Mouse (Mus musculus): Measurements from ENCODE around the gene Cep68. TPM values are rescaled to one million over a fixed set of nuclear protein-coding genes. Genes with fewer than 3 reads are reported as not detected.

Cep68 gene
- polyA plus RNA-seq, 1 experiment from 2014 or later = 41.0 TPM

- no peak for DNase-seq (ENCODE audit: low spot score)
- Histone ChIP-seq H3K9me3 (ENCODE audit: control insufficient read depth, low read length) (no peaks in the 10 kb centered on the region), H3K4me1 (replicated peaks; ENCODE audit: control insufficient read depth, insufficient read depth, low read length) (no peaks in the 10 kb centered on the region), H3K27ac (ENCODE audit: low read depth, low read length) (no peak overlapping the region), H3K36me3 (ENCODE audit: control insufficient read depth, insufficient read depth, low read length) (no peaks in the 10 kb centered on the region), H3K4me2 (ENCODE audit: low read depth, low read length, severe bottlenecking) (no peak overlapping the region), H3K4me3 (ENCODE audit: low read depth, low read length) (no peak overlapping the region), H3K27me3 (ENCODE audit: control insufficient read depth, insufficient read depth, low read length) (no peaks in the 10 kb centered on the region), H3K9ac (ENCODE audit: low read length) (no peak overlapping the region)
- no peak for ATAC-seq (replicated peaks; ENCODE audit: low FRiP score)
- 57% methylated on average over 8 of the region's 8 CpGs for WGBS
Measured at GRCm38 (mm10) chr11:20262628-20263380, 13.6 kb upstream of the Cep68 start.

- Histone ChIP-seq H3K9ac (ENCODE audit: low read length) (no peak overlapping the region), H3K4me2 (ENCODE audit: low read depth, low read length, severe bottlenecking) (no peak overlapping the region), H3K27me3 (ENCODE audit: control insufficient read depth, insufficient read depth, low read length) (no peaks in the 10 kb centered on the region), H3K4me1 (replicated peaks; ENCODE audit: control insufficient read depth, insufficient read depth, low read length) (no peaks in the 10 kb centered on the region), H3K4me3 (ENCODE audit: low read depth, low read length) (no peak overlapping the region), H3K27ac (ENCODE audit: low read depth, low read length) (no peak overlapping the region), H3K36me3 (ENCODE audit: control insufficient read depth, insufficient read depth, low read length) (no peaks in the 10 kb centered on the region), H3K9me3 (ENCODE audit: control insufficient read depth, low read length) (no peaks in the 10 kb centered on the region)
- DNase-seq (ENCODE audit: low spot score) (no peak), ATAC-seq (replicated peaks; ENCODE audit: low FRiP score) (no peak)
- 87% methylated on average over 4 of the region's 4 CpGs for WGBS
Measured at GRCm38 (mm10) chr11:20254791-20255190, 5.6 kb upstream of the Cep68 start.

GRCm38 (mm10) chr11:20253088-20253487 is 3.9 kb upstream of the Cep68 start:
- Histone ChIP-seq H3K4me1 (replicated peaks; ENCODE audit: control insufficient read depth, insufficient read depth, low read length) (peaks cover 4% of the 10 kb centered on the region; the same call in 1 of the 2 replicates), H3K27me3 (ENCODE audit: control insufficient read depth, insufficient read depth, low read length) (no peaks in the 10 kb centered on the region), H3K36me3 (ENCODE audit: control insufficient read depth, insufficient read depth, low read length) (no peaks in the 10 kb centered on the region), H3K4me2 (ENCODE audit: low read depth, low read length, severe bottlenecking) (no peak overlapping the region), H3K9me3 (ENCODE audit: control insufficient read depth, low read length) (no peaks in the 10 kb centered on the region), H3K9ac (ENCODE audit: low read length) (no peak overlapping the region), H3K27ac (ENCODE audit: low read depth, low read length) (no peak overlapping the region), H3K4me3 (ENCODE audit: low read depth, low read length) (no peak overlapping the region)
- ATAC-seq (replicated peaks; ENCODE audit: low FRiP score) (no peak), DNase-seq (ENCODE audit: low spot score) (no peak)
- WGBS = 72% methylated on average over 2 of the region's 2 CpGs

GRCm38 (mm10) chr11:20250476-20251178 is 1.4 kb upstream of the Cep68 start:
- peaks cover 11% of the 10 kb centered on the region for H3K4me1 ChIP-seq (replicated peaks; ENCODE audit: control insufficient read depth, insufficient read depth, low read length)
- no peak for ATAC-seq (replicated peaks; ENCODE audit: low FRiP score)

GRCm38 (mm10) chr11:20248840-20249239 is 389 bp downstream of the Cep68 start:
- H3K27ac ChIP-seq (ENCODE audit: low read depth, low read length) = peak overlapping the region; percentile 25; the same call in 1 of the 2 replicates
- H3K9me3 ChIP-seq (ENCODE audit: control insufficient read depth, low read length) = no peaks in the 10 kb centered on the region
- peak; percentile 76 for ATAC-seq (replicated peaks; ENCODE audit: low FRiP score)
- no peaks in the 10 kb centered on the region for H3K27me3 ChIP-seq (ENCODE audit: control insufficient read depth, insufficient read depth, low read length)
- peak overlapping the region; percentile 90 for H3K4me3 ChIP-seq (ENCODE audit: low read depth, low read length)
- peaks cover 11% of the 10 kb centered on the region for H3K4me1 ChIP-seq (replicated peaks; ENCODE audit: control insufficient read depth, insufficient read depth, low read length)
- WGBS = under 1% methylated on average over 37 of the region's 39 CpGs
- peak overlapping the region; percentile 64 for H3K4me2 ChIP-seq (ENCODE audit: low read depth, low read length, severe bottlenecking)
- H3K36me3 ChIP-seq (ENCODE audit: control insufficient read depth, insufficient read depth, low read length) = no peaks in the 10 kb centered on the region
- peak overlapping the region; percentile 89 for H3K9ac ChIP-seq (ENCODE audit: low read length)
- no peak for DNase-seq (ENCODE audit: low spot score)

More at GRCm38 (mm10) chr11:20250476-20251178, 1.4 kb upstream of the Cep68 start:
- Histone ChIP-seq H3K27ac (ENCODE audit: low read depth, low read length) (no peak overlapping the region), H3K4me2 (ENCODE audit: low read depth, low read length, severe bottlenecking) (no peak overlapping the region), H3K27me3 (ENCODE audit: control insufficient read depth, insufficient read depth, low read length) (no peaks in the 10 kb centered on the region), H3K4me3 (ENCODE audit: low read depth, low read length) (no peak overlapping the region), H3K36me3 (ENCODE audit: control insufficient read depth, insufficient read depth, low read length) (no peaks in the 10 kb centered on the region), H3K9me3 (ENCODE audit: control insufficient read depth, low read length) (no peaks in the 10 kb centered on the region), H3K9ac (ENCODE audit: low read length) (no peak overlapping the region)
- 89% methylated on average over 6 of the region's 6 CpGs for WGBS
- no peak for DNase-seq (ENCODE audit: low spot score)

GRCm38 (mm10) chr11:20248277-20248676 is 952 bp downstream of the Cep68 start:
- WGBS = 13% methylated on average over 4 of the region's 4 CpGs
- Histone ChIP-seq H3K4me1 (replicated peaks; ENCODE audit: control insufficient read depth, insufficient read depth, low read length) (peaks cover 13% of the 10 kb centered on the region), H3K36me3 (ENCODE audit: control insufficient read depth, insufficient read depth, low read length) (no peaks in the 10 kb centered on the region), H3K9me3 (ENCODE audit: control insufficient read depth, low read length) (no peaks in the 10 kb centered on the region), H3K4me3 (ENCODE audit: low read depth, low read length) (peak overlapping the region; percentile 90), H3K27me3 (ENCODE audit: control insufficient read depth, insufficient read depth, low read length) (no peaks in the 10 kb centered on the region), H3K9ac (ENCODE audit: low read length) (peak overlapping the region; percentile 89), H3K4me2 (ENCODE audit: low read depth, low read length, severe bottlenecking) (peak overlapping the region; percentile 64), H3K27ac (ENCODE audit: low read depth, low read length) (no peak overlapping the region)
- no peak for DNase-seq (ENCODE audit: low spot score)
- ATAC-seq (replicated peaks; ENCODE audit: low FRiP score) = no peak

- H3K4me1 ChIP-seq (replicated peaks; ENCODE audit: control insufficient read depth, insufficient read depth, low read length) = peaks cover 14% of the 10 kb centered on the region
- no peak overlapping the region for H3K4me3 ChIP-seq (ENCODE audit: low read depth, low read length)
- no peak overlapping the region; the same call in 1 of the 2 replicates for H3K9ac ChIP-seq (ENCODE audit: low read length)
- no peak for DNase-seq (ENCODE audit: low spot score)
- H3K4me2 ChIP-seq (ENCODE audit: low read depth, low read length, severe bottlenecking) = no peak overlapping the region
- no peaks in the 10 kb centered on the region for H3K9me3 ChIP-seq (ENCODE audit: control insufficient read depth, low read length)
- 88% methylated on average over 8 of the region's 8 CpGs for WGBS
- no peak overlapping the region for H3K27ac ChIP-seq (ENCODE audit: low read depth, low read length)
- no peaks in the 10 kb centered on the region for H3K27me3 ChIP-seq (ENCODE audit: control insufficient read depth, insufficient read depth, low read length)
- no peak for ATAC-seq (replicated peaks; ENCODE audit: low FRiP score)
- no peaks in the 10 kb centered on the region for H3K36me3 ChIP-seq (ENCODE audit: control insufficient read depth, insufficient read depth, low read length)
Measured at GRCm38 (mm10) chr11:20247146-20247855, 1.9 kb downstream of the Cep68 start.

- Histone ChIP-seq H3K4me2 (ENCODE audit: low read depth, low read length, severe bottlenecking) (no peak overlapping the region), H3K27me3 (ENCODE audit: control insufficient read depth, insufficient read depth, low read length) (no peaks in the 10 kb centered on the region)
- WGBS = 79% methylated on average over 1 of the region's 1 CpGs
Measured at GRCm38 (mm10) chr11:20246616-20247015, 2.6 kb downstream of the Cep68 start.

More at GRCm38 (mm10) chr11:20246616-20247015, 2.6 kb downstream of the Cep68 start:
- peaks cover 14% of the 10 kb centered on the region for H3K4me1 ChIP-seq (replicated peaks; ENCODE audit: control insufficient read depth, insufficient read depth, low read length)
- ATAC-seq (replicated peaks; ENCODE audit: low FRiP score) = no peak
- H3K36me3 ChIP-seq (ENCODE audit: control insufficient read depth, insufficient read depth, low read length) = no peaks in the 10 kb centered on the region
- no peak overlapping the region for H3K9ac ChIP-seq (ENCODE audit: low read length)
- no peaks in the 10 kb centered on the region for H3K9me3 ChIP-seq (ENCODE audit: control insufficient read depth, low read length)
- DNase-seq (ENCODE audit: low spot score) = no peak
- no peak overlapping the region for H3K4me3 ChIP-seq (ENCODE audit: low read depth, low read length)
- H3K27ac ChIP-seq (ENCODE audit: low read depth, low read length) = no peak overlapping the region
